Mouse (Mus musculus) midbrain, embryonic 14.5 days (tissue): Measurements from ENCODE around the gene Sirt3. TPM values are rescaled to one million over a fixed set of nuclear protein-coding genes. Genes with fewer than 3 reads are reported as not detected.

ENCODE experiments used
- ATAC-seq: fragments of 200-750 bp; cut with Nextera tagmentation; 2 replicates; pipeline ENCODE4 v1.8.0; 2017; ENCODE audit warnings: moderate number of reproducible peaks, moderate library complexity; ENCODE audit not compliant: low FRiP score, low TSS enrichment
- DNase-seq: peaks from one replicate; pipeline ENCODE4 v3.0.0-alpha.2; 2015
- H3K27ac ChIP-seq: fragments of 300-500 bp; sonication (generic); replicated peaks from 2 replicates; pipeline ENCODE4 v1.5.1; 2014; ENCODE audit warnings: mild to moderate bottlenecking, low read depth, low read length, moderate library complexity
- H3K27me3 ChIP-seq: fragments of 300-500 bp; sonication (generic); 2 replicates; pipeline ENCODE4 v1.6.1; 2014; ENCODE audit warnings: low read length, control low read depth, mixed read lengths; ENCODE audit not compliant: control insufficient read depth, insufficient read depth
- H3K36me3 ChIP-seq: fragments of 300-500 bp; sonication (generic); 2 replicates; pipeline ENCODE4 v1.6.1; 2014; ENCODE audit warnings: low read length, control low read depth; ENCODE audit not compliant: control insufficient read depth, insufficient read depth
- H3K4me1 ChIP-seq: fragments of 300-500 bp; sonication (generic); 2 replicates; pipeline ENCODE4 v1.6.1; 2014; ENCODE audit warnings: mild to moderate bottlenecking, antibody characterized with exemption, low read length, control low read depth; ENCODE audit not compliant: control insufficient read depth, insufficient read depth
- H3K4me2 ChIP-seq: fragments of 300-500 bp; sonication (generic); 2 replicates; pipeline ENCODE4 v1.6.1; 2014; ENCODE audit warnings: mild to moderate bottlenecking, low read length, moderate library complexity
- H3K4me3 ChIP-seq: fragments of 300-500 bp; sonication (generic); replicated peaks from 2 replicates; pipeline ENCODE4 v1.5.1; 2014; ENCODE audit warnings: low read depth, low read length
- H3K9ac ChIP-seq: fragments of 300-500 bp; sonication (generic); replicated peaks from 2 replicates; pipeline ENCODE4 v1.6.1; 2014; ENCODE audit warnings: mild to moderate bottlenecking, low read length, moderate library complexity
- H3K9me3 ChIP-seq: fragments of 300-500 bp; sonication (generic); 2 replicates; pipeline ENCODE4 v1.6.1; 2016; ENCODE audit warnings: low read length, control low read depth, mixed read lengths; ENCODE audit not compliant: control insufficient read depth
- whole genome bisulfite sequencing: fragments of 180-500 bp; shearing (Covaris S2); extraction: QIAGEN DNeasy Blood & Tissue Kit; methylation state at CpG from one replicate; pipeline ENCODE4 v1.1.7; 2014; 5-methylcytosine and 5-hydroxymethylcytosine counted together
- polyA plus RNA-seq: library from polyadenylated mRNA; unstranded; fragments of >200 nt; fragmentation: Nextera tagmentation; extraction: Ambion mirVana; gene quantifications from 2 replicates; pipeline ENCODE4 v1.2.1, GENCODE M21; 2014

The Sirt3 gene
- polyA plus RNA-seq, 1 experiment from 2014 or later: 33.4 TPM

DNA sequence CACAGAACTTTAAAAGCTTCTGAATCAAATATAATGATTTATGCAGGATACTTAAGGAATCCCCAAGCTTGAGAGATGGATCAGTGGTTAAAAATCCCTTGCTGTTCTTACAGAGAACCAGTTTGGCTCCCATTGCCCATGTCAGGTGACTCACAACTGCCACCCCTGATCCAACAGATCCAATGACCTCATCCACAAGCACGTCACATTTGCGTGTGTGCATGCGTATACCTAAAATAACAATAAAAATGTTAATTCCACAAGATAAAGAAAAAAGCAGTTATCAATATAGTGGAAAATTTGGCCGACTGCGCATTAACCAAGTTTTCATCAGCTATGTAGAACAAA lies 60.8 kb downstream of the Sirt3 start:
- peaks cover 18% of the 10 kb centered on the region; the same call in 1 of the 2 replicates for H3K36me3 ChIP-seq
- H3K4me3 ChIP-seq: peak overlapping the region; percentile 58
- peak overlapping the region; percentile 85 for H3K27ac ChIP-seq
- H3K9ac ChIP-seq: peak overlapping the region; percentile 68
- DNase-seq (no peak), ATAC-seq (peak; percentile 57)
- H3K27me3 ChIP-seq: no peaks in the 10 kb centered on the region
- H3K4me1 ChIP-seq: peaks cover 9% of the 10 kb centered on the region; the same call in 1 of the 2 replicates
- peak overlapping the region; percentile 53 for H3K4me2 ChIP-seq
- no peaks in the 10 kb centered on the region for H3K9me3 ChIP-seq
- 40% methylated on average over 5 of the region's 5 CpGs for WGBS

DNA sequence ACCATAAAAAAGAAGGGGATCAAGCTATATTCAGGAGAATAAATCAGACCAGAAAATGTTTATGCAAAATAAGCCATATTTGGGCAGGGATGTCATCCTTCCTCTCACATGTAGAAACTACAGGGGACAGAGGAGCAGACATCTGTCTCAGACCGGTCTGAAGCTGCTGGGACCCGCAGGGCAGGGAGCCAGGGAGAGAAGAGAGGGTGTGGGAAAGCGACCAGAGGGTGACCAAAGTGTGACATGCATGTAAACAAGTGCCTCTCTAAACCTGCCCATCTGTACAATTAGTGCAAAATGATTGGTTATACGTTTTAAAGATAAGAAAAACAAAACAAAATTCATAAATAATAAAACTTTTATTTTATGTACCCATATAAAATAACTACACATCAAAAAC lies 61.9 kb downstream of the Sirt3 start:
- Histone ChIP-seq H3K27ac (no peak overlapping the region), H3K9ac (no peak overlapping the region), H3K4me1 (peaks cover 9% of the 10 kb centered on the region; the same call in 1 of the 2 replicates), H3K9me3 (no peaks in the 10 kb centered on the region), H3K27me3 (no peaks in the 10 kb centered on the region), H3K4me2 (peak overlapping the region; percentile 39), H3K4me3 (no peak overlapping the region), H3K36me3 (peaks cover 18% of the 10 kb centered on the region; the same call in 1 of the 2 replicates)
- ATAC-seq: no peak
- peak; percentile 26 for DNase-seq
- 69% methylated on average over 4 of the region's 4 CpGs for WGBS

Other genes starting within 250 kb of the Sirt3 start
- gene Olfr53, start 235.9 kb downstream of the Sirt3 start, polyA plus RNA-seq: not detected in 2 replicates
- not detected in 2 replicates for gene Olfr539, start 222.4 kb downstream of the Sirt3 start, polyA plus RNA-seq
- not detected in 2 replicates for gene Olfr45, start 200.4 kb downstream of the Sirt3 start, polyA plus RNA-seq
- not detected in 2 replicates for gene Olfr541, start 185.0 kb downstream of the Sirt3 start, polyA plus RNA-seq
- not detected in 2 replicates for gene Cyp2e1, start 118.6 kb downstream of the Sirt3 start, polyA plus RNA-seq
- gene Syce1, start 94.5 kb downstream of the Sirt3 start, polyA plus RNA-seq: 0.18 TPM in 1 of 2 replicates, not detected in the other
- 25.4 and 34.5 TPM in 2 replicates for gene Zfp941, start 60.1 kb downstream of the Sirt3 start, polyA plus RNA-seq
- gene Urah, start 47.3 kb downstream of the Sirt3 start, polyA plus RNA-seq: not detected in 2 replicates
- not detected in 2 replicates for gene Scgb1c1, start 36.8 kb downstream of the Sirt3 start, polyA plus RNA-seq
- not detected in 2 replicates for gene Odf3, start 34.5 kb downstream of the Sirt3 start, polyA plus RNA-seq
- not detected in 2 replicates for gene Gm45785, start 26.0 kb downstream of the Sirt3 start, polyA plus RNA-seq
- gene Ric8a, start 25.4 kb downstream of the Sirt3 start, polyA plus RNA-seq: 98.6 and 99.6 TPM in 2 replicates
- gene Bet1l, start 24.7 kb downstream of the Sirt3 start, polyA plus RNA-seq: 42.8 and 54.5 TPM in 2 replicates
- gene Psmd13, start 341 bp downstream of the Sirt3 start, polyA plus RNA-seq: 186 and 214 TPM in 2 replicates
- not detected in 2 replicates for gene Cox8b, start 18.1 kb upstream of the Sirt3 start, polyA plus RNA-seq
- gene Nlrp6, start 38.6 kb upstream of the Sirt3 start, polyA plus RNA-seq: 0.32 and 0.89 TPM in 2 replicates
- 5.0 and 7.4 TPM in 2 replicates for gene Pgghg, start 59.1 kb upstream of the Sirt3 start, polyA plus RNA-seq
- 0.29 TPM in 1 of 2 replicates, not detected in the other for gene Ifitm5, start 68.0 kb upstream of the Sirt3 start, polyA plus RNA-seq
- not detected in 2 replicates for gene Gm45717, start 73.6 kb upstream of the Sirt3 start, polyA plus RNA-seq
- gene Ifitm2, start 73.7 kb upstream of the Sirt3 start, polyA plus RNA-seq: 131 and 176 TPM in 2 replicates
- 3.0 and 11.5 TPM in 2 replicates for gene Ifitm1, start 84.9 kb upstream of the Sirt3 start, polyA plus RNA-seq
- 18.8 and 66.5 TPM in 2 replicates for gene Ifitm3, start 128.5 kb upstream of the Sirt3 start, polyA plus RNA-seq
- gene Ifitm6, start 135.6 kb upstream of the Sirt3 start, polyA plus RNA-seq: 0.34 and 0.35 TPM in 2 replicates
- gene Gm17387, start 146.8 kb upstream of the Sirt3 start, polyA plus RNA-seq: not detected in 2 replicates
- gene B4galnt4, start 178.8 kb upstream of the Sirt3 start, polyA plus RNA-seq: 44.1 and 56.0 TPM in 2 replicates
- gene Pkp3, start 195.9 kb upstream of the Sirt3 start, polyA plus RNA-seq: not detected in 2 replicates
- 1.2 and 2.1 TPM in 2 replicates for gene Sigirr, start 218.3 kb upstream of the Sirt3 start, polyA plus RNA-seq
- 0.14 and 0.18 TPM in 2 replicates for gene Ano9, start 235.5 kb upstream of the Sirt3 start, polyA plus RNA-seq
- 69.4 and 77.6 TPM in 2 replicates for gene Ptdss2, start 240.1 kb upstream of the Sirt3 start, polyA plus RNA-seq